Comparison of ENCODE assay signal across 25 mouse cellular contexts in the genomic region with DNA sequence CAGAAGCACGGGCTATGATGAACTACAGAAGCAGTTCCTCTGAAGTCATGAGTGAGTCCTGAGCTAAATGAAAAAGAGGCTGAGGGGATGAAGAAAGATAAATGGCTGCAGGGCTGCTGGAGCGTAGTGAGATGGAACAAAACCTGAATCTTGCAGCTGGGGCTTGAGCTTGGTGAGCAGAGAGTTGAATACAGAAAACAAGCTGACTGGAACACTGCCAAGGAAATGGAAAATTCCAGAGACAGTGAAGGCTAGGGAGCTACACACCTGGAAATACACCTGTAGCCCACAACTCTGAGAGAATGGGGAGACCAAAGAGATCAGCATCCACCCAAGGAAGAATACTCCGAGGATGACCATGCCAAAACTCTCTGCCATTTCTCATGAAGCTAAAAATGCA.
DNase-seq lines count a peak whose midpoint lies in the region; ATAC-seq and TF ChIP-seq lines count a peak whose summit lies in the region.
"Had no signal": no experiment of that assay in that cellular context is flagged by ENCODE, and none has a peak within 500 bp of the region (broad histone marks: within the 10 kb centered on the region; RNA-seq: fewer than 3 reads in every experiment).

No protein-coding gene starts in this region.

- no peak overlapping the region for H3K4me2 ChIP-seq in kidney, embryonic 15.5 days
- H3K4me2 ChIP-seq in forebrain, embryonic 13.5 days = no peak overlapping the region
- H3K4me2 ChIP-seq: embryonic facial prominence, embryonic 13.5 days; heart, embryonic 11.5 days; hindbrain, embryonic 12.5 days; hindbrain, embryonic 15.5 days had no signal

- no peaks in the 10 kb centered on the region for H3K9me3 ChIP-seq in kidney, embryonic 15.5 days (replicated peaks)
- no peaks in the 10 kb centered on the region for H3K9me3 ChIP-seq in forebrain, embryonic 13.5 days (replicated peaks)
- H3K9me3 ChIP-seq: embryonic facial prominence, embryonic 13.5 days; forebrain, embryonic 10.5 days; G1E; hindbrain, embryonic 12.5 days; hindbrain, embryonic 15.5 days had no signal

- no peaks in the 10 kb centered on the region for H3K27me3 ChIP-seq in kidney, adult 2 months (replicated peaks; ENCODE audit: control insufficient read depth, insufficient read depth, low read length)
- H3K27me3 ChIP-seq in kidney, embryonic 15.5 days = no peaks in the 10 kb centered on the region
- no peaks in the 10 kb centered on the region for H3K27me3 ChIP-seq in forebrain, embryonic 13.5 days
- H3K27me3 ChIP-seq: CH12.LX; embryonic facial prominence, embryonic 13.5 days; hindbrain, embryonic 12.5 days; hindbrain, embryonic 15.5 days; Patski had no signal

- 72% methylated on average over 3 of the region's 3 CpGs for whole genome bisulfite sequencing in kidney, adult 2 months
- WGBS in kidney, embryonic 15.5 days = 81% methylated on average over 3 of the region's 3 CpGs
- 90% methylated on average over 3 of the region's 3 CpGs for WGBS in forebrain, embryonic 13.5 days

- no peaks in the 10 kb centered on the region for H3K36me3 ChIP-seq in kidney, adult 2 months (ENCODE audit: control insufficient read depth, insufficient read depth, low read length)
- H3K36me3 ChIP-seq in kidney, embryonic 15.5 days = no peaks in the 10 kb centered on the region
- H3K36me3 ChIP-seq in forebrain, embryonic 13.5 days (ENCODE audit: poor library complexity, severe bottlenecking) = no peaks in the 10 kb centered on the region
- H3K36me3 ChIP-seq: hindbrain, embryonic 12.5 days; hindbrain, embryonic 15.5 days had no signal

- peak; percentile 34 for DNase-seq in kidney, adult 11 months
- no peak for DNase-seq in kidney, postnatal 10 days
- DNase-seq in kidney, adult 2 months = peak; percentile 67
- peak; percentile 31 to 32 for DNase-seq in kidney, postnatal 36 days
- no peak for DNase-seq in cerebellum, adult 8-10 months
- DNase-seq: adrenal gland, adult 2 months; adrenal gland, postnatal 14 days; B cell, adult 2 months; cerebellum, adult 18-20 months; cerebellum, adult 9-11 months; cerebellum, postnatal 25 days; forebrain, postnatal 0 days; gastrocnemius, postnatal 25 days; heart, adult 2 months had no signal

- no peak overlapping the region for H3K9ac ChIP-seq in kidney, embryonic 15.5 days
- H3K9ac ChIP-seq in forebrain, embryonic 13.5 days = no peak overlapping the region
- H3K9ac ChIP-seq: embryonic facial prominence, embryonic 13.5 days; forebrain, postnatal 0 days; hindbrain, embryonic 12.5 days; hindbrain, embryonic 15.5 days had no signal

- no peak for TF ChIP-seq CTCF in kidney, adult 2 months (conservative IDR thresholded peaks at IDR 0.05; ENCODE audit: insufficient read depth, insufficient read length, low read depth, low read length)

- H3K27ac ChIP-seq in kidney, adult 2 months (ENCODE audit: insufficient read depth, low read depth, low read length) = no peak overlapping the region
- H3K27ac ChIP-seq in kidney, embryonic 15.5 days = peak overlapping the region; percentile 18; the same call in 1 of the 2 replicates
- H3K27ac ChIP-seq in forebrain, embryonic 13.5 days = no peak overlapping the region
- H3K27ac ChIP-seq: embryonic facial prominence, embryonic 13.5 days; forebrain, embryonic 10.5 days; heart, adult 2 months; hindbrain, embryonic 12.5 days; hindbrain, embryonic 15.5 days had no signal

- 0 out of 2 replicates have a peak, but pooled peaks cover 5% of the 10 kb centered on the region for H3K4me1 ChIP-seq in kidney, adult 2 months (ENCODE audit: control insufficient read depth, insufficient read depth, low read length)
- H3K4me1 ChIP-seq in kidney, embryonic 15.5 days = peaks cover 27% of the 10 kb centered on the region
- peaks cover 13% of the 10 kb centered on the region for H3K4me1 ChIP-seq in forebrain, embryonic 13.5 days

- no peak for TF ChIP-seq POLR2A in kidney, adult 2 months (IDR thresholded peaks at IDR 0.05; ENCODE audit: low read depth, low read length)

- H3K4me3 ChIP-seq in kidney, adult 2 months (ENCODE audit: insufficient read depth, low read depth, low read length) = no peak overlapping the region
- no peak overlapping the region for H3K4me3 ChIP-seq in kidney, embryonic 15.5 days (replicated peaks)
- H3K4me3 ChIP-seq in forebrain, embryonic 13.5 days = no peak overlapping the region
- H3K4me3 ChIP-seq: embryonic facial prominence, embryonic 13.5 days; forebrain, embryonic 10.5 days; heart, adult 2 months; hindbrain, embryonic 12.5 days; hindbrain, embryonic 15.5 days had no signal

- ATAC-seq in kidney, embryonic 15.5 days (replicated peaks; ENCODE audit: low FRiP score) = no peak
- ATAC-seq in forebrain, embryonic 13.5 days = no peak
- ATAC-seq: forebrain, embryonic 14.5 days; forebrain, postnatal 0 days; Patski had no signal

Comparison
In these comparisons a context has a peak if more than half of its experiments do, and no peak if none do; other contexts are left out.
1. DNase-seq: peak in kidney, adult 11 months (single experiment), kidney, adult 2 months (single experiment) and kidney, postnatal 36 days (2 of 2); none in kidney, postnatal 10 days (single experiment) and cerebellum, adult 8-10 months (single experiment).